Mouse (Mus musculus): Measurements from ENCODE around the gene Tat. TPM values are rescaled to one million over a fixed set of nuclear protein-coding genes. Genes with fewer than 3 reads are reported as not detected.
"Not testable (repeated sequence)": the region's sequence is repeated elsewhere in the genome, so short reads cannot be mapped to it uniquely, and the experiment has no call there.

Tat gene
- total RNA-seq, 2 experiments from 2014 or later: not detected

GRCm38 (mm10) chr8:109983944-109984343, 6.3 kb upstream of the Tat start:
- DNase-seq: no peak

- no peak for DNase-seq
Observed at GRCm38 (mm10) chr8:109986384-109986783, 3.9 kb upstream of the Tat start.

- no peak for DNase-seq
Observed at GRCm38 (mm10) chr8:109987776-109988175, 2.5 kb upstream of the Tat start.

DNA sequence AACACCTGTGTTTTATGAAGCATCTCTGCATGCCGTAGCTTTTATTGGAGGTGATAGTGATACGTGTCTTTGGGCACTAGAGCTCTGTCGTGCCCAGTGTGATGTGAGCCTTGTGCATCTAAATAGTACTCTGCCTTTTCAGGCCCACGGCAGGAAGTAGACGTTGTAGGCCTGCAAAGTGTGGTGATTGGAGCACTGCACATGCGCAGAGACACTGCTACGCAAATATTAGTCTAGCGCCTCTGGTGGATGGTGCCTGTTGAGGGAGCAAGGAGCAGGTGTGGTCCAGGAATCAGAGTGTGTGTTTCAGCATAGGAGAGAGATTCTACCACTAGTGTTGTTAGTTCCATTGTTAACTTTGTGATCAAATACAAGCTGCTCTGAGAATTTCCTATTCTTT, 1.1 kb upstream of the Tat start:
- DNase-seq: no peak

DNA sequence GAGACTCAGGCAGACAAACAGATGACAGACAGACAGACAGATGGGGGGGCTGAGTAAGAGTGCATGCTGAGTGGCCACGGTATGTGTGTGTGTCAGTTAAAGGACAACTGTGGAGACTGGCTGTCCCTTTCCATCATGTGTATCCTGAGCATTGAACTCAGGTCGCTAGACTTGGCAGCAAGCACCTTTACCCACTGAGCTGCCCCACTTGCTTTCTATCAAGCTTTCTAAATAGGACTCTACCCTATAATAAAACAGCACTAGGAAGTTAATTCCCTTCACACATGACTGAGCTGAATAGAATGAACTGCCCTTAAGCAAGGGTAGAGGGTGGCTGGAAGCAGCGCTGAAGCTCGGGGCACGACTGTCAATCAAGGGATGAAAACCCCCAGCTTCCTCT, 1.9 kb downstream of the Tat start:
- DNase-seq: no peak

DNA sequence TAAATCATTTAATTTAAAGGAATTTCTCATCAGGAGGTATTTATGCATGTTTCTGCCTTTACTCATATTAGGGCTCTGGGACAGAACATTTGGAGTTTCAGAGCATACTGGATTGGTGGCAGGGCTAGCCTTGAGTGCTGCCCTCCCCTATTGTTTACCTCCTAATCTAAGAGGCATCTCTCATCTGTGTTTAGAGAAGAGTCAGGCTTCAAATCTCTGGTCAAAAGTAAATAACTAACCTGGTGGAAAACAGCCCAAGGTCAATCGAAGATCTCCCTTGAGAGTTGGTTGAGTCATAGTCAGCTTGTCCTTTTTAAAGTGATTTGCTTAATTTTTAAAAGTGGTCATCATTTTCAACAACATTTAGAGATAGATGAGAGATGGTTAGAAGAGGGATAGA, 2.7 kb downstream of the Tat start:
- no peak for DNase-seq

DNA sequence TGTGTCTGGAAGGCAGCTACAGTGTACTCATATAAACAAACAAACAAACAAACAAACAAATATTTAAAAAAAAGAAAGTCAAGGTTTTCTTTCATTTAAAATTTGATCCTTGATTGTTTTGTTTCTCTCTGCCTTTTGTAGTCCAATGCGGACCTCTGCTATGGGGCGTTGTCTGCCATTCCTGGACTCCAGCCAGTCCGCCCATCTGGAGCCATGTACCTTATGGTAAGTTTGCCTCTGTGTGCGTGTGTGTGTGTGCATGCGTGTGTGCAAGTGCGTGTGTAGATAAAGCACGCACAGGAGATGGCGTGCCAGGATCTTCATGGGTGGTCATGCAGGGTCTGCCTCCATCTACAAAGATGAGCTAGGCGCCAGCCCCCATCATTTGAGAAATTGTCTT, 7.1 kb downstream of the Tat start:
- DNase-seq: no peak

DNA sequence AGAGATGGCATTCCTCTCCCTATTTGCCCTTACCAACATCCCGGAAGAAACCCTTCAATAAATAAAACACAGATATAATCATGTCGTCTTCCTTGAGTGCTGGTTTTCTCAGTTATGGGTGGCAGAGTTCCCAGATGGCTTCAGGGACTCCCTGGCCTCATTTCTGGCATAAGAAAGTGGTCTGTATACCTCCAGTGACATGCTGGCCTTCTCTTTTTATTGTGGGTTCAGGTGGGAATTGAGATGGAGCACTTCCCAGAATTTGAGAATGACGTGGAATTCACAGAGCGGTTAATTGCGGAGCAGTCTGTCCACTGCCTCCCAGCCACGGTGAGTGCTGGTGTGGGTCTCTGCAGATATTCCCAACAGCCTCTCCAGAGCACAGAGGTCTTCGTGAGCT, 7.8 kb downstream of the Tat start:
- no peak for DNase-seq

GRCm38 (mm10) chr8:109999974-110000373, 9.7 kb downstream of the Tat start:
- DNase-seq: no peak

GRCm38 (mm10) chr8:110002953-110003352, 12.7 kb downstream of the Tat start:
- DNase-seq: no peak

DNA sequence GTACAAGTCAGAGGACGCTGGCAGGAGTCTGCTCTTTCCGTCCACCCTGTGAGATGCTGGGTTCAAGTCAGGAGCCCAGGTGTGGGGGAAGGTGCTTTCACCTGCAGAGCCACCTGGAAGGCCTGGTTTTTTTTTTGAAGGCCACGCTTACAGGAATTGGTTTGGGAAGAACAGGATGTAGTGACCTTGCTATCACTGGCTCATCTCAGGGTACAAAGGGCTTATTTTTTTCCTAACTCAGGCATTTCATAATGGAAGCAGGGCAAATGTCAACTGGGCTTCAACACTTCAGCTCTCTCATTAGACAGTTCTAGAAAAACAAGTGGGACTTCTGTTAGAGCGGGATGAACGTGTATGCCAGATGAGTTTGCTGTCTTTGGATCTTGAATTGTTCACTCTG, 14.1 kb downstream of the Tat start:
- DNase-seq: no peak

GRCm38 (mm10) chr8:110006312-110007023, 16.2 kb downstream of the Tat start:
- DNase-seq: no peak

DNA sequence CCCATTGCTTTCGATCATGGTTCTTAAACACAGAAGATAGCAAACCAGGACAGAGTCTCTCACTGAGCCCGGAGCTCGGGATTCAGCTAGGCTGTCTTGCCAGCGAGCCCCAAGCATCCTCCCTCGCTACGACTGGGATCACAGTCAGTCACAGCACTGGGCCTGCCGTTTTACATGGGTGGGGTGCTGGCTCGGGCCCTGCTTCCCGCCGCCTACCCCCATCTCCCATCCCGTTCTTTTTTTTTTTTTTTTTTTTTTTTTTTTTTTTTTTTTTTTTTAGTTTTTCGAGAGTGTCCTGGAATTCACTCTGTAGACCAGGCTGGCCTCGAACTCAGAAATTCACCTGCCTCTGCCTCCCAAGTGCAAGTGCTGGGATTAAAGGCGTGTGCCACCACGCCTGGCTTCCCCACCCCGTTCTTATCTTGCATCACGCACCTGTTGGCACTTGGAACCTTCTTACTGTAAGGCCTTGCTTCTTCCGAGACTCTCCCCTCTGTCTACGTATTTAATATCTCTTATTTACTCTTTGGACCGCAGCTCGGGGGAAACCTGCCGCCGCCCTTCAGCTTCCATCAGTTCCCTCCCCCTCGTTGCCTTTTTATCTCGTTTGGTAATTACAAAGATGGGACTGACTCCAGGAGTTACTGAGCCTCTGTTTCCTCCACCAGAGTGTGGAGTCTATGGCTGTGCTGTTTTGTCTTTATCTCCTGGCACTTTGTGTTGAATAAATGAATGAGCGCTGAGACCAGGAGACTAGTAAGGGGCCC, 18.2 kb downstream of the Tat start:
- DNase-seq: no peak

GRCm38 (mm10) chr8:110008995-110009446, 18.8 kb downstream of the Tat start:
- no peak for DNase-seq

DNA sequence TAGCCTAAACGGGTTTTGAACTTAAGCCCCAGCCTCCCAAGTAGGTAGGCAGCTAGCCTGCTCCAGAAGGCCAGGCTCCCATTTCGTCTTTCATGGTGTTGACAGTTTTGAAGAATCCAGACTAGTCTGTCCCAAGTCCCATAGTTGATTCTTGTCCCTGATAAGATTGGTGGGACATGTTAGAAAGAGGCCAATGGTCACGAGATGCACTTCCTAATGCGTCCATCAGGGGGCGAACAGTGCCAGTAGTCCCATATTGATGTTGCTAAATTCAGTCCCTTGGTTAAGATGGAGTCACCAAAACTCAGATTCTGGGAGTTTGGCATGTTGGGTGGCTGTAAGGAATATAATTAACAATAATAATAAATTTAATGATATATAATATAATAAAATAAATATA, 20.6 kb downstream of the Tat start:
- no peak for DNase-seq

DNA sequence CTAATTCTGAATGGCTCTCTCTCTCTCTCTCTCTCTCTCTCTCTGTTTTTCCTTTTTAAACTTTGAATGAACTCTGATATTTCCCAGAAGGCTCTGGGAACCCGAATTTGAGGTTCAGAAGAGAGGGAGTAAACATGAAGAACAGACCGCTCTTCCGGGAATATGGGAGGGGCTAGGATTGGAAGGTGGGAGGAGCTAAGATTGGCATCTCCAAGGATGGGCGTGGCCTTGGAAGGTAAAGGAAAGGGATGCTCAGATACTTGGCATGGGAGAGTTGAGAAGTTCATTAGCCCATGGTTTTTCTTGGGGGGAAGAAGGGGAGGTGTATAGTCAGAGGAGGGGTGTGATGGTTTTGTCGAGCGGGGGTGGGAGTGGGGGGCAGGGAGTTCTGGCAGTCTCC, 31.8 kb downstream of the Tat start:
- no peak for DNase-seq

DNA sequence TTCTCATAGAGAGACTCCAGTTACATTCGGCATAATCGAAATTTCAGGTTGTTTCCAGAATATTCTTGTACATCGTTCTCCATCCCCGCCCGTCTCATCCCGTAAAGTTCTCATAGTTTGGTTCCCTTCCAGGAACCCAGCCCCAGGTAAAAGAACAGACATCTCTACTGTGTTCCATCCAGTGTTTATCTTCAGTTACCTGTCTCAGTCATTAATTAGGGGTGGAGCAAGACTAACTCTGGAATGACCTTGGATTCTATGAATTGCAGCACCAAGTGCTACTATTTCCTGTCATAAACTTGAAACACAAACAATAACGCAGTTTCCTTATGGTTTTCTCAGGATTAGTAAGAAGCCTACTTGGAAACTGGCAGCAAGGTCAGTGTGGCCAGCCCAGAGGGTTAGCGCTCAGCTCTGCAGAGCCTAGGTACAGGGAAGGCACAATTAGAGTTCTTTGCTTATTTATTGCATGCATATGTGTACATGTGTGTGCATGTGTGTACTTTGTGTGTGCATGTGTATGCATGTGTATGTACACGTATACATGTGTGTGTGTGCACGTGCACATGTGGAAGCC, 32.6 kb downstream of the Tat start:
- DNase-seq: no peak

DNA sequence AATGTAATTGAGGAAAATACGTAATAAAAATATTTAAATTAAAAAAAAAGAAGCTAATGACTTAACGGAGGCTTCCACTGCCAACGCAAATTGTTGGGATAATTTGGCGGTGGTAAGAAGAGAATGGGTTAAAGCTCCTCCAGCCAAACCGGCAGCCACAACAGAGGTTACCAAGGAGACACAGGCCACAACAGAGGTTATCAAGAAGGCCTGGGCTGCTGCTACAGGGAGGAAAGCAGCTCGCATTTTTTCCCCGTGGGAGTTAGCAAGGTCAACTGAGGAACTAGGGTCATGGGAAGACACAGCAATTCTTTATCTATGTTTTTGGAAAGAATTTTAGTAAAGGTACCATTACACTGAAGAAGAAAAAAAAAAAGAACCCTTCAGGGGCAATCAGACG, 43.5 kb downstream of the Tat start:
- DNase-seq: not testable (repeated sequence)

- no peak for DNase-seq
Observed at GRCm38 (mm10) chr8:110034331-110034730, 44.1 kb downstream of the Tat start.

DNA sequence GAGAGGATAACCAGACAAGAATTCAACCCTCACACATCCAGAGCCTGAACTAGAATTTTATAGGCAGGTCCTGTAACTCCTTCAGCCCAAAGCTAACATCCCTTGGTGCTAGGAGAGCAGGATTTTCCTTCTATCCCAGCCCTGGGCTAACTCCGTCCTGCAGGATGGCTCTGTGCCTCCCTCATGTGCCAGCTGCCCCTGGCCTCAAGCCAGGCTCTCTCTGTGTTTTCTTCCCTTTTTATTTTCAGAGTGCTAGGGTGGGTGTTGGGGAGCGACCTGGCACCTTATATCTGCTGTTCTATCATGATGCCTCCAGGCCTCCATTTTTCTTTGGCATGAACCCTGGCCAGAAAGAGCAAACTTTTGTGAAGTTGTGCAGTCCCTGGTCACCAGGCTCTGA, 45.9 kb downstream of the Tat start:
- DNase-seq: no peak

GRCm38 (mm10) chr8:110039216-110039615, 49.0 kb downstream of the Tat start:
- DNase-seq: no peak

DNA sequence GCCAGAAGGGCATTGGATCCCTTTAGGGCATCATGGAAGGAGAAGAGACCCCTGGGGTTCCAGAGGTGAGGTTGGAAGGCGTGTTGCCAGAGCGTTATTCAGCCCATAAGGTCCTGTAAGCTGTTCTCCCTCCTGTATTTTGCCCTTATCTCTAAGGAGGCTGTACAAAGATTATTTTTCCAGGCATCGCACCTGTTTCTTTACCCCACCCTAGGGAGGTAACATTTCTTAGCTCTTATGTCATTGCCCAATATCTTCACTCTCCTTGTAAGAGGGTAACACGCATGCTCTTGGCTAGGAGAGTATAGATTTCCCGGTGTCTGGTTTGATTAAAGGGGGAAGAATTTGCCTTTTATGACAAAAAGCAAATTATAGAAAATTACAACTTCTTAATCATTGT, 49.4 kb downstream of the Tat start, which contains the start of gene Chst4:
Gene Chst4 (minus strand): TSS at position 82 of the 400 bp plus-strand sequence.
- no peak for DNase-seq

- no peak for DNase-seq
Observed at GRCm38 (mm10) chr8:110040509-110040908, 50.3 kb downstream of the Tat start.

Data from gastrocnemius, postnatal 25 days (tissue).